ENCODE assay signal across 10 mouse cellular contexts in the genomic region with DNA sequence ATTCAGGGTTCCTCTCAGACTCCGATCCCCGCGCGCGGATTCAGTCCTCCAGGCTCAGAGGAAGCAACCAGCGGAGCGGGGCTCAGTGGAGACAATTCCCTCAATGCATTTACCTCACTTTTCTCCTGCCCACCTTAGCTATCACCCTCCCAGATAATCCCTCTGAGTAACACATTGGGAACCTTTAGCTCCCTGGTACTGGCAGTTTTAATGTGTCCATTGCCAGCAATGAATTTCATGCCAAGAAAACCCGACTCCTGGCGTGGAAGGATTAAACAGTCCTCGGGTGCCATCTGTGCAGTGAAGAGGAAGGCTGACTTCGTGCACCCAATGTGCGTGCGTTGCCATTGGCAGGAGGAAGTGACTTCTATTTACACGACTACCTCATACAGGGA.
DNase-seq lines count a peak whose midpoint lies in the region; ATAC-seq lines count a peak whose summit lies in the region.
"Had no signal": no experiment of that assay in that cellular context is flagged by ENCODE, and none has a peak within 500 bp of the region (broad histone marks: within the 10 kb centered on the region; RNA-seq: fewer than 3 reads in every experiment).

No protein-coding gene starts in this region.

- H3K4me3 ChIP-seq in forebrain, embryonic 16.5 days (replicated peaks; ENCODE audit: low read length) = no peak overlapping the region
- H3K4me3 ChIP-seq in midbrain, embryonic 14.5 days (replicated peaks; ENCODE audit: low read depth, low read length) = no peak overlapping the region
- H3K4me3 ChIP-seq: stomach, embryonic 15.5 days had no signal

- DNase-seq in Muller cell, postnatal 12 days (ENCODE audit: inconsistent ontology term) = peak; percentile 11
- DNase-seq in cerebellum, adult 11 months = peak; percentile 58
- DNase-seq in midbrain, embryonic 14.5 days = peak; percentile 67
- DNase-seq in testis, postnatal 14 days (ENCODE audit: low spot score) = no peak
- no peak for DNase-seq in natural killer cell, adult 2 months (ENCODE audit: low spot score in 2 of 2)
- DNase-seq in spleen, postnatal 14 days (ENCODE audit: low spot score in 2 of 2) = no peak
- DNase-seq in heart, adult 11 months = no peak

- H3K4me1 ChIP-seq in forebrain, embryonic 16.5 days (replicated peaks; ENCODE audit: control insufficient read depth, insufficient read depth, low read length) = peaks cover 23% of the 10 kb centered on the region
- peaks cover 6% of the 10 kb centered on the region; the same call in 1 of the 2 replicates for H3K4me1 ChIP-seq in midbrain, embryonic 14.5 days (ENCODE audit: control insufficient read depth, insufficient read depth, low read length)
- H3K4me1 ChIP-seq: stomach, embryonic 15.5 days had no signal

- H3K4me2 ChIP-seq in forebrain, embryonic 16.5 days (ENCODE audit: low read length) = peak overlapping the region; percentile 32
- peak overlapping the region; percentile 50 for H3K4me2 ChIP-seq in midbrain, embryonic 14.5 days (ENCODE audit: low read length)
- H3K4me2 ChIP-seq: stomach, embryonic 15.5 days had no signal

- WGBS in forebrain, embryonic 16.5 days = 5% methylated on average over 14 of the region's 14 CpGs
- 7% methylated on average over 14 of the region's 14 CpGs for WGBS in midbrain, embryonic 14.5 days

- H3K9me3 ChIP-seq in forebrain, embryonic 16.5 days (ENCODE audit: control insufficient read depth, low read length) = no peaks in the 10 kb centered on the region
- H3K9me3 ChIP-seq in midbrain, embryonic 14.5 days (ENCODE audit: control insufficient read depth, low read length) = no peaks in the 10 kb centered on the region
- H3K9me3 ChIP-seq: stomach, embryonic 15.5 days had no signal

- no peaks in the 10 kb centered on the region for H3K36me3 ChIP-seq in forebrain, embryonic 16.5 days (ENCODE audit: control insufficient read depth, insufficient read depth)
- no peaks in the 10 kb centered on the region for H3K36me3 ChIP-seq in midbrain, embryonic 14.5 days (ENCODE audit: control insufficient read depth, insufficient read depth, low read length)
- H3K36me3 ChIP-seq: stomach, embryonic 15.5 days had no signal

- H3K27ac ChIP-seq in forebrain, embryonic 16.5 days (ENCODE audit: low read length) = peak overlapping the region; percentile 75
- H3K27ac ChIP-seq in midbrain, embryonic 14.5 days (replicated peaks; ENCODE audit: low read depth, low read length) = no peak overlapping the region
- H3K27ac ChIP-seq: stomach, embryonic 15.5 days had no signal

- no peaks in the 10 kb centered on the region for H3K27me3 ChIP-seq in forebrain, embryonic 16.5 days (replicated peaks; ENCODE audit: control insufficient read depth, insufficient read depth, low read length)
- no peaks in the 10 kb centered on the region for H3K27me3 ChIP-seq in midbrain, embryonic 14.5 days (ENCODE audit: control insufficient read depth, insufficient read depth, low read length)
- H3K27me3 ChIP-seq: Patski; stomach, embryonic 15.5 days had no signal

- 0 out of 2 replicates have a peak overlapping the region, but pooled peaks have one; percentile 24 for H3K9ac ChIP-seq in forebrain, embryonic 16.5 days (replicated peaks; ENCODE audit: low read depth, low read length)
- H3K9ac ChIP-seq in midbrain, embryonic 14.5 days (replicated peaks; ENCODE audit: low read length) = no peak overlapping the region
- H3K9ac ChIP-seq: stomach, embryonic 15.5 days had no signal

- ATAC-seq in forebrain, embryonic 16.5 days = peak; percentile 54
- peak; percentile 57; the same call in 1 of the 2 replicates for ATAC-seq in midbrain, embryonic 14.5 days (ENCODE audit: low FRiP score, low TSS enrichment)
- ATAC-seq: Patski had no signal

Comparison
In these comparisons a context has a peak if more than half of its experiments do, and no peak if none do; other contexts are left out.
1. DNase-seq: peak in Muller cell, postnatal 12 days (single experiment), cerebellum, adult 11 months (single experiment) and midbrain, embryonic 14.5 days (single experiment); none in testis, postnatal 14 days (single experiment), natural killer cell, adult 2 months (0 of 2), spleen, postnatal 14 days (0 of 2) and heart, adult 11 months (single experiment).